Comparison of ENCODE assay signal across 9 mouse cellular contexts in the genomic region with DNA sequence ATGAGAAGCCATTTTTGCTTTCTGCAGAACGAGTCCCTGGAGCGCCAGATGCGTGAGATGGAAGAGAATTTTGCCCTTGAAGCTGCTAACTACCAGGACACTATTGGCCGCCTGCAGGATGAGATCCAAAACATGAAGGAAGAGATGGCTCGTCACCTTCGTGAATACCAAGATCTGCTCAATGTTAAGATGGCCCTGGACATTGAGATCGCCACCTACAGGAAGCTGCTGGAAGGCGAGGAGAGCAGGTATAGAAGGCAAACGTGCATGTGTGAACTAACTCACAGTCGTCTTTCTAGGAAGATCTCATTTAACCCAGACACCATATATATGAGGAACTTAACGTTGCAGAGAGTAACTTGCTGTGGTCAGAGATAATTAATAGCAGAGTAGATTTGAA. TPM values are rescaled to one million over a fixed set of nuclear protein-coding genes. Genes with fewer than 3 reads are reported as not detected.
DNase-seq lines count a peak whose midpoint lies in the region; ATAC-seq and TF ChIP-seq lines count a peak whose summit lies in the region.
"Had no signal": no experiment of that assay in that cellular context is flagged by ENCODE, and none has a peak within 500 bp of the region (broad histone marks: within the 10 kb centered on the region; RNA-seq: fewer than 3 reads in every experiment).

No protein-coding gene starts in this region.

- no peak overlapping the region for H3K27ac ChIP-seq in cerebellum, adult 2 months (ENCODE audit: insufficient read depth, low read length)
- H3K27ac ChIP-seq in liver, embryonic 11.5 days (ENCODE audit: low read depth, low read length): no peak overlapping the region
- H3K27ac ChIP-seq: neural tube, embryonic 12.5 days had no signal

- no peaks in the 10 kb centered on the region for H3K9me3 ChIP-seq in liver, embryonic 11.5 days (ENCODE audit: control insufficient read depth, low read length)
- H3K9me3 ChIP-seq: neural tube, embryonic 12.5 days had no signal

- no peak for DNase-seq in cerebellum, adult 2 months
- peak; percentile 48 for DNase-seq in liver
- no peak for DNase-seq in liver, embryonic 11.5 days (ENCODE audit: low spot score)
- DNase-seq in brain, embryonic 14.5 days (ENCODE audit: low read depth): peak; percentile 28
- DNase-seq in retina, embryonic 14.5 days (ENCODE audit: low spot score): peak; percentile 48
- DNase-seq in frontal cortex, postnatal 25 days (ENCODE audit: low spot score in 2 of 2): no peak
- DNase-seq in cerebellum, adult 9-10 months: no peak

- TF ChIP-seq CTCF in cerebellum, adult 2 months (IDR thresholded peaks at IDR 0.05; ENCODE audit: borderline replicate concordance, insufficient read depth, low read depth, low read length): no peak
- TF ChIP-seq CTCF in brain, embryonic 14.5 days (IDR thresholded peaks at IDR 0.05; ENCODE audit: borderline replicate concordance, extremely low read depth, insufficient read depth, insufficient read length): peak; percentile 52; the same call in 1 of the 2 replicates

- 0 out of 2 replicates have a peak, but pooled peaks have one; percentile 27 for ATAC-seq in cerebellum, adult (ENCODE audit: insufficient number of reproducible peaks, low FRiP score, low TSS enrichment)
- no peak for ATAC-seq in liver, embryonic 11.5 days (replicated peaks; ENCODE audit: low FRiP score)

- no peak overlapping the region for H3K9ac ChIP-seq in liver, embryonic 11.5 days (ENCODE audit: low read depth, low read length)
- H3K9ac ChIP-seq: neural tube, embryonic 12.5 days had no signal

- WGBS in cerebellum, adult 2 months: 68% methylated on average over 11 of the region's 11 CpGs
- 60% methylated on average over 11 of the region's 11 CpGs for WGBS in liver, embryonic 11.5 days

- peaks cover 2% of the 10 kb centered on the region; the same call in 1 of the 2 replicates for H3K27me3 ChIP-seq in cerebellum, adult 2 months (ENCODE audit: control insufficient read depth, insufficient read depth, low read length)
- peaks cover 4% of the 10 kb centered on the region; the same call in 1 of the 2 replicates for H3K27me3 ChIP-seq in liver, embryonic 11.5 days (replicated peaks; ENCODE audit: control insufficient read depth, insufficient read depth, low read length)
- H3K27me3 ChIP-seq: neural tube, embryonic 12.5 days had no signal

- peaks cover 8% of the 10 kb centered on the region for H3K4me1 ChIP-seq in cerebellum, adult 2 months (ENCODE audit: control insufficient read depth, insufficient read depth, low read length)
- H3K4me1 ChIP-seq in liver, embryonic 11.5 days (replicated peaks; ENCODE audit: control insufficient read depth, insufficient read depth, low read length): peaks cover 5% of the 10 kb centered on the region

- H3K4me3 ChIP-seq in cerebellum, adult 2 months (replicated peaks; ENCODE audit: insufficient read depth, low read depth, low read length): no peak overlapping the region
- H3K4me3 ChIP-seq in liver, embryonic 11.5 days (ENCODE audit: low read depth, low read length): no peak overlapping the region
- H3K4me3 ChIP-seq: neural tube, embryonic 12.5 days had no signal

- H3K36me3 ChIP-seq in liver, embryonic 11.5 days (ENCODE audit: control insufficient read depth, insufficient read depth, low read length): peaks cover 10% of the 10 kb centered on the region; the same call in 1 of the 2 replicates

- no peak for TF ChIP-seq POLR2A in cerebellum, adult 2 months (IDR thresholded peaks at IDR 0.05; ENCODE audit: borderline replicate concordance, insufficient read depth, low read length)
- TF ChIP-seq POLR2A in brain, embryonic 14.5 days (IDR thresholded peaks at IDR 0.05; ENCODE audit: borderline replicate concordance, extremely low read depth, insufficient read depth, insufficient read length, poor library complexity, severe bottlenecking): no peak

- no peak overlapping the region for H3K4me2 ChIP-seq in liver, embryonic 11.5 days
- H3K4me2 ChIP-seq: neural tube, embryonic 12.5 days had no signal

RNA-seq across cellular contexts. Expression of a gene that starts 6.3 kb away (rescaled TPM):
- 227 and 287 TPM in 2 replicates for polyA plus RNA-seq in cerebellum, adult 2 months (2012; rRNA removed)
- polyA plus RNA-seq in liver, embryonic 11.5 days (2014; fragmentation: Nextera tagmentation; extraction: Ambion mirVana): 222 and 235 TPM in 2 replicates
- polyA plus RNA-seq in brain, embryonic 14.5 days (2012; rRNA removed): 1,036 and 1,222 TPM in 2 replicates

RNA-seq across cellular contexts. Expression of a gene that starts 35.5 kb away (rescaled TPM):
- polyA plus RNA-seq in cerebellum, adult 2 months (2012; rRNA removed): 5.2 and 6.6 TPM in 2 replicates
- 10.2 and 13.4 TPM in 2 replicates for polyA plus RNA-seq in liver, embryonic 11.5 days (2014; fragmentation: Nextera tagmentation; extraction: Ambion mirVana)
- 6.8 and 8.5 TPM in 2 replicates for polyA plus RNA-seq in brain, embryonic 14.5 days (2012; rRNA removed)

Comparison
In these comparisons a context has a peak if more than half of its experiments do, and no peak if none do; other contexts are left out.
1. DNase-seq: peak in liver (single experiment), brain, embryonic 14.5 days (single experiment) and retina, embryonic 14.5 days (single experiment); none in cerebellum, adult 2 months (0 of 2), liver, embryonic 11.5 days (single experiment), frontal cortex, postnatal 25 days (0 of 2) and cerebellum, adult 9-10 months (single experiment).